Mouse (Mus musculus): Measurements from ENCODE around the gene BC017158. TPM values are rescaled to one million over a fixed set of nuclear protein-coding genes. Genes with fewer than 3 reads are reported as not detected.
"Not testable (repeated sequence)": the region's sequence is repeated elsewhere in the genome, so short reads cannot be mapped to it uniquely, and the experiment has no call there.

BC017158 gene
- polyA plus RNA-seq (2016; fragmentation: Nextera tagmentation; extraction: Ambion mirVana): 24.6 and 27.3 TPM in 2 replicates

- peak; percentile 71 for DNase-seq (ENCODE audit: low spot score)
- peaks cover 34% of the 10 kb centered on the region for H3K4me1 ChIP-seq
- peaks cover 22% of the 10 kb centered on the region for H3K36me3 ChIP-seq (replicated peaks)
- peak within 1 kb of the TSS; percentile 93 for H3K27ac ChIP-seq (replicated peaks)
- peak within 1 kb of the TSS; percentile 92 for H3K4me3 ChIP-seq
- WGBS: 2% methylated on average over 47 of the region's 47 CpGs
- H3K27me3 ChIP-seq (replicated peaks; ENCODE audit: low read depth, poor library complexity, severe bottlenecking): no peaks in the 10 kb centered on the region
- H3K9me3 ChIP-seq: no peaks in the 10 kb centered on the region
Measured at GRCm38 (mm10) chr7:128297617-128298480, at the start of gene BC017158. Gene BC017158, minus strand, starts transcription at chr7:128298170.

- H3K4me1 ChIP-seq: peaks cover 11% of the 10 kb centered on the region; the same call in 1 of the 2 replicates
- no peaks in the 10 kb centered on the region for H3K27me3 ChIP-seq (replicated peaks; ENCODE audit: low read depth, poor library complexity, severe bottlenecking)
- H3K27ac ChIP-seq (replicated peaks): no peak overlapping the region
- no peaks in the 10 kb centered on the region for H3K36me3 ChIP-seq (replicated peaks)
- no peaks in the 10 kb centered on the region for H3K9me3 ChIP-seq
- no peak overlapping the region for H3K4me3 ChIP-seq
- DNase-seq (ENCODE audit: low spot score): peak; percentile 5
- WGBS: 79% methylated on average over 8 of the region's 8 CpGs
Measured at GRCm38 (mm10) chr7:128346991-128347390, 49.0 kb upstream of the BC017158 start.

GRCm38 (mm10) chr7:128346522-128346921, 48.6 kb upstream of the BC017158 start:
- Histone ChIP-seq H3K27ac (replicated peaks) (no peak overlapping the region), H3K27me3 (replicated peaks; ENCODE audit: low read depth, poor library complexity, severe bottlenecking) (no peaks in the 10 kb centered on the region), H3K9me3 (no peaks in the 10 kb centered on the region), H3K4me1 (peaks cover 11% of the 10 kb centered on the region; the same call in 1 of the 2 replicates), H3K36me3 (replicated peaks) (no peaks in the 10 kb centered on the region), H3K4me3 (no peak overlapping the region)
- no peak for DNase-seq (ENCODE audit: low spot score)
- WGBS: 84% methylated on average over 2 of the region's 2 CpGs

- WGBS: 76% methylated on average over 6 of the region's 6 CpGs
Measured at GRCm38 (mm10) chr7:128345691-128346090, 47.7 kb upstream of the BC017158 start.

GRCm38 (mm10) chr7:128344928-128345653, 47.1 kb upstream of the BC017158 start:
- 63% methylated on average over 6 of the region's 6 CpGs for WGBS
- no peak overlapping the region for H3K27ac ChIP-seq (replicated peaks)
- no peaks in the 10 kb centered on the region for H3K27me3 ChIP-seq (replicated peaks; ENCODE audit: low read depth, poor library complexity, severe bottlenecking)
- peaks cover 11% of the 10 kb centered on the region; the same call in 1 of the 2 replicates for H3K4me1 ChIP-seq
- H3K36me3 ChIP-seq (replicated peaks): no peaks in the 10 kb centered on the region
- no peaks in the 10 kb centered on the region for H3K9me3 ChIP-seq
- H3K4me3 ChIP-seq: no peak overlapping the region
- DNase-seq (ENCODE audit: low spot score): peak; percentile 76

More at GRCm38 (mm10) chr7:128345691-128346090, 47.7 kb upstream of the BC017158 start:
- no peaks in the 10 kb centered on the region for H3K9me3 ChIP-seq
- H3K36me3 ChIP-seq (replicated peaks): no peaks in the 10 kb centered on the region
- H3K4me3 ChIP-seq: no peak overlapping the region
- H3K27ac ChIP-seq (replicated peaks): no peak overlapping the region
- no peaks in the 10 kb centered on the region for H3K27me3 ChIP-seq (replicated peaks; ENCODE audit: low read depth, poor library complexity, severe bottlenecking)
- DNase-seq (ENCODE audit: low spot score): peak; percentile 4
- H3K4me1 ChIP-seq: peaks cover 11% of the 10 kb centered on the region; the same call in 1 of the 2 replicates

- 86% methylated on average over 7 of the region's 7 CpGs for WGBS
- Histone ChIP-seq H3K27ac (replicated peaks) (no peak overlapping the region), H3K4me3 (no peak overlapping the region), H3K9me3 (no peaks in the 10 kb centered on the region), H3K36me3 (replicated peaks) (no peaks in the 10 kb centered on the region), H3K27me3 (replicated peaks; ENCODE audit: low read depth, poor library complexity, severe bottlenecking) (no peaks in the 10 kb centered on the region), H3K4me1 (peaks cover 11% of the 10 kb centered on the region; the same call in 1 of the 2 replicates)
- DNase-seq (ENCODE audit: low spot score): no peak
Measured at GRCm38 (mm10) chr7:128344488-128344887, 46.5 kb upstream of the BC017158 start.

GRCm38 (mm10) chr7:128342691-128343090, 44.7 kb upstream of the BC017158 start:
- not testable (repeated sequence) for H3K4me3 ChIP-seq; H3K36me3 ChIP-seq (replicated peaks); H3K4me1 ChIP-seq; H3K27ac ChIP-seq (replicated peaks); H3K27me3 ChIP-seq (replicated peaks; ENCODE audit: low read depth, poor library complexity, severe bottlenecking); H3K9me3 ChIP-seq
- 92% methylated on average over 9 of the region's 10 CpGs for WGBS
- DNase-seq (ENCODE audit: low spot score): peak; percentile 2

- H3K27ac ChIP-seq (replicated peaks); H3K9me3 ChIP-seq; H3K36me3 ChIP-seq (replicated peaks); H3K4me3 ChIP-seq; H3K4me1 ChIP-seq; H3K27me3 ChIP-seq (replicated peaks; ENCODE audit: low read depth, poor library complexity, severe bottlenecking): not testable (repeated sequence)
- peak; percentile 1 for DNase-seq (ENCODE audit: low spot score)
- 82% methylated on average over 9 of the region's 9 CpGs for WGBS
Measured at GRCm38 (mm10) chr7:128340321-128340720, 42.4 kb upstream of the BC017158 start.

GRCm38 (mm10) chr7:128332896-128333295, 34.9 kb upstream of the BC017158 start:
- H3K27me3 ChIP-seq (replicated peaks; ENCODE audit: low read depth, poor library complexity, severe bottlenecking): no peaks in the 10 kb centered on the region

GRCm38 (mm10) chr7:128330981-128331380, 33.0 kb upstream of the BC017158 start:
- H3K27me3 ChIP-seq (replicated peaks; ENCODE audit: low read depth, poor library complexity, severe bottlenecking): no peaks in the 10 kb centered on the region
- WGBS: 55% methylated on average over 9 of the region's 9 CpGs

More at GRCm38 (mm10) chr7:128332896-128333295, 34.9 kb upstream of the BC017158 start:
- no peak overlapping the region for H3K4me3 ChIP-seq
- H3K27ac ChIP-seq (replicated peaks): 0 out of 2 replicates have a peak overlapping the region, but pooled peaks have one; percentile 3
- no peaks in the 10 kb centered on the region for H3K36me3 ChIP-seq (replicated peaks)
- H3K9me3 ChIP-seq: no peaks in the 10 kb centered on the region
- no peak for DNase-seq (ENCODE audit: low spot score)
- WGBS: 81% methylated on average over 1 of the region's 1 CpGs
- peaks cover 19% of the 10 kb centered on the region for H3K4me1 ChIP-seq

GRCm38 (mm10) chr7:128324977-128325376, 27.0 kb upstream of the BC017158 start:
- WGBS: 91% methylated on average over 1 of the region's 1 CpGs
- no peaks in the 10 kb centered on the region for H3K27me3 ChIP-seq (replicated peaks; ENCODE audit: low read depth, poor library complexity, severe bottlenecking)
- no peaks in the 10 kb centered on the region for H3K9me3 ChIP-seq
- no peak overlapping the region for H3K27ac ChIP-seq (replicated peaks)
- DNase-seq (ENCODE audit: low spot score): no peak
- H3K4me3 ChIP-seq: no peak overlapping the region
- H3K36me3 ChIP-seq (replicated peaks): no peaks in the 10 kb centered on the region
- H3K4me1 ChIP-seq: peaks cover 18% of the 10 kb centered on the region

More at GRCm38 (mm10) chr7:128330981-128331380, 33.0 kb upstream of the BC017158 start:
- no peak for DNase-seq (ENCODE audit: low spot score)
- no peaks in the 10 kb centered on the region for H3K9me3 ChIP-seq
- H3K27ac ChIP-seq (replicated peaks): no peak overlapping the region
- peaks cover 19% of the 10 kb centered on the region for H3K4me1 ChIP-seq
- H3K4me3 ChIP-seq: no peak overlapping the region
- no peaks in the 10 kb centered on the region for H3K36me3 ChIP-seq (replicated peaks)

GRCm38 (mm10) chr7:128321260-128321659, 23.3 kb upstream of the BC017158 start:
- peak overlapping the region; percentile 35 for H3K27ac ChIP-seq (replicated peaks)
- 64% methylated on average over 7 of the region's 7 CpGs for WGBS
- H3K27me3 ChIP-seq (replicated peaks; ENCODE audit: low read depth, poor library complexity, severe bottlenecking): no peaks in the 10 kb centered on the region
- no peaks in the 10 kb centered on the region for H3K9me3 ChIP-seq
- peaks cover 38% of the 10 kb centered on the region for H3K4me1 ChIP-seq
- H3K4me3 ChIP-seq: no peak overlapping the region
- peak; percentile 35 for DNase-seq (ENCODE audit: low spot score)
- H3K36me3 ChIP-seq (replicated peaks): no peaks in the 10 kb centered on the region

All from embryonic facial prominence, embryonic 10.5 days (tissue).